Mouse (Mus musculus) embryonic facial prominence, embryonic 14.5 days (tissue): ENCODE measurements around the gene Cers1. TPM values are rescaled to one million over a fixed set of nuclear protein-coding genes. Genes with fewer than 3 reads are reported as not detected.
A peak's percentile ranks its signal among the peaks of the same experiment; 100 is the strongest.

Experiments
- ATAC-seq: fragments of 200-750 bp; cut with Nextera tagmentation; 2 replicates; pipeline ENCODE4 v1.8.0; 2017; ENCODE audit warnings: low read depth, moderate number of reproducible peaks, moderate TSS enrichment
- DNase-seq: peaks from one replicate; pipeline ENCODE4 v3.0.0-alpha.2; 2015; ENCODE audit warnings: low spot score
- H3K27ac ChIP-seq: fragments of 300-500 bp; sonication (generic); replicated peaks from 2 replicates; pipeline ENCODE4 v1.5.1; 2014; ENCODE audit warnings: low read depth, mild to moderate bottlenecking, low read length, moderate library complexity
- H3K27me3 ChIP-seq: fragments of 300-500 bp; sonication (generic); replicated peaks from 2 replicates; pipeline ENCODE4 v1.6.1; 2014; ENCODE audit warnings: low read length; ENCODE audit not compliant: control insufficient read depth, insufficient read depth
- H3K36me3 ChIP-seq: fragments of 300-500 bp; sonication (generic); 2 replicates; pipeline ENCODE4 v1.6.1; 2014; ENCODE audit warnings: low read length, mixed read lengths; ENCODE audit not compliant: control insufficient read depth, insufficient read depth
- H3K4me1 ChIP-seq: fragments of 300-500 bp; sonication (generic); 2 replicates; pipeline ENCODE4 v1.6.1; 2014; ENCODE audit warnings: antibody characterized with exemption, low read length; ENCODE audit not compliant: control insufficient read depth, insufficient read depth
- H3K4me2 ChIP-seq: fragments of 300-500 bp; sonication (generic); 2 replicates; pipeline ENCODE4 v1.6.1; 2014; ENCODE audit warnings: low read depth, mild to moderate bottlenecking, low read length, moderate library complexity, mixed read lengths
- H3K4me3 ChIP-seq: fragments of 300-500 bp; sonication (generic); 2 replicates; pipeline ENCODE4 v1.5.1; 2014; ENCODE audit warnings: low read depth, mild to moderate bottlenecking, low read length
- H3K9ac ChIP-seq: fragments of 300-500 bp; sonication (generic); 2 replicates; pipeline ENCODE4 v1.6.1; 2014; ENCODE audit warnings: low read depth, mild to moderate bottlenecking, low read length, moderate library complexity, mixed read lengths
- H3K9me3 ChIP-seq: fragments of 300-500 bp; sonication (generic); 2 replicates; pipeline ENCODE4 v1.6.1; 2016; ENCODE audit warnings: low read length; ENCODE audit not compliant: control insufficient read depth
- WGBS: fragments of 180-500 bp; shearing (Covaris S2); extraction: QIAGEN DNeasy Blood & Tissue Kit; methylation state at CpG from one replicate; pipeline ENCODE4 v1.1.7; 2014; 5-methylcytosine and 5-hydroxymethylcytosine counted together
- polyA plus RNA-seq: library from polyadenylated mRNA; unstranded; fragments of >200 nt; fragmentation: Nextera tagmentation; extraction: Ambion mirVana; gene quantifications from 2 replicates; pipeline ENCODE4 v1.2.1, GENCODE M21; 2014

Gene Cers1
- polyA plus RNA-seq, 1 experiment from 2014 or later: 10.0 TPM

GRCm38 (mm10) chr8:70351035-70351999, 35.7 kb downstream of the Cers1 start:
- Histone ChIP-seq H3K27ac (peak overlapping the region; percentile 44), H3K9me3 (no peaks in the 10 kb centered on the region), H3K4me1 (peaks cover 26% of the 10 kb centered on the region), H3K27me3 (no peaks in the 10 kb centered on the region), H3K9ac (peak overlapping the region; percentile 98), H3K4me3 (peak overlapping the region; percentile 100), H3K4me2 (peak overlapping the region; percentile 100), H3K36me3 (peaks cover 16% of the 10 kb centered on the region)
- DNase-seq: peak; percentile 75
- ATAC-seq: 0 out of 2 replicates have a peak, but pooled peaks have one; percentile 12
- WGBS: 36% methylated on average over 15 of the region's 15 CpGs

GRCm38 (mm10) chr8:70352000-70352384, 36.4 kb downstream of the Cers1 start:
- Histone ChIP-seq H3K4me3 (peak overlapping the region; percentile 100), H3K4me2 (peak overlapping the region; percentile 100), H3K9ac (peak overlapping the region; percentile 98), H3K27ac (no peak overlapping the region), H3K9me3 (no peaks in the 10 kb centered on the region), H3K4me1 (peaks cover 26% of the 10 kb centered on the region), H3K27me3 (no peaks in the 10 kb centered on the region), H3K36me3 (peaks cover 13% of the 10 kb centered on the region)
- WGBS: 22% methylated on average over 3 of the region's 3 CpGs
- no peak for DNase-seq
- ATAC-seq: no peak

DNA sequence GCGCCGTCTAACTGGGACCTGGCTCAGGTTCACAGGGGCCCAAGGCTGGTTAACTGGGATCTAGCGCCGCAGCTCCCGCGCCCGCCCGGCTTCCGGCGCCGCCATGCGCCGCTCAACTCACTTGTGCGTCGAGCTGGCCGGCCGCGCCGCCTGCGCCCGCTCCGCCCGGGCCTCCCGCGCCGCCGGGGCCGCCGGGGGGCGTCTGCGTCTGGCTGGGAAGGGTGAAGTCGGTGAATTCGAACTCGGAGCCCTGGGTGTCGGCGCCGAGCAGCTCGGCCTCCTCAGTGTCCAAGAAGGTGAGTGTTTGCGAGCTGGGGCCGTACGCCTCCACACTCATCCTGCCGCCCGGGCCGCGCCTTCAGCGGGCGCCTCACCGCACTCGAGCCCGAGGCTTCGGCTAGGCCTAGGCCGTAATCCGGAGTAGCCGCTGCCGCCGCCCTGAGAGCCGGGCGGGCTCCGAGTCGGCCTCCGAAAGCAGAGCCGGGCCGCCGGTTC, 37.1 kb downstream of the Cers1 start:
- Histone ChIP-seq H3K4me2 (peak overlapping the region; percentile 100), H3K36me3 (peaks cover 13% of the 10 kb centered on the region), H3K27ac (peak overlapping the region; percentile 86), H3K4me3 (peak overlapping the region; percentile 100), H3K9me3 (no peaks in the 10 kb centered on the region), H3K27me3 (no peaks in the 10 kb centered on the region), H3K9ac (peak overlapping the region; percentile 98), H3K4me1 (peaks cover 26% of the 10 kb centered on the region)
- ATAC-seq: peak; percentile 41
- under 1% methylated on average over 24 of the region's 64 CpGs for WGBS
- DNase-seq: no peak

DNA sequence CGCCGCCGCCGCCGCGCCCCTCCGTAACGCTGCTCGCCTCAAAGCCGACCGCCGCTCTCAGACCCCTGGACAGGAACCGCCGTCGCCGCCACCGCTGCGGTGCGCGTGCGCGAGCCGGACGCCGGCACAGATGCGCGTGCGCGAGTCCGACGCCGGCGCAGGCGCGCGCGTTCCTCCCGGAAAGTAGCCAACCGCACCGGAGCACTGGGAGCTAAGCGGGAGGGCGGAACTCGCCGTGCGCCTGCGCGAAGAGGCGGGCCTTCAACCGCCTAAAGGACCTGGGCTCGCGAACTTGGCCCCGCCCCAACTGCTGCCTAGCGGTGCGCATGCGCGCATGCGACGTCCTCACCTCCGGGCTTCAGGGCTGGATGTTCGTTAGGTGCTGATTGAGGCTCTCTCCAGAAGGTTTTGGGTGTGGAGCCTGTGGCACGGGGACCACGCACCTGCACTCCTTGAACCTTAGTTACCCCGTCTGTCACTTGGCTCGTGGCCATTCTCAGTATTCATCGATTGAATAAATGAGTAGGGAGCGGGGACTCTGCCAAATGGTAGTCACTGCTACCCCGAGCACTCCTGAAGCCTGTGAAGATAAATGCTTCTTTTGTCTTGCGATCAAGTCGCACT, 37.7 kb downstream of the Cers1 start, which contains the start of gene Upf1:
TSS of gene Upf1 (minus strand) at position 85 of the 624 bp plus-strand sequence.
- WGBS: under 1% methylated on average over 23 of the region's 69 CpGs
- no peaks in the 10 kb centered on the region for H3K27me3 ChIP-seq
- H3K9ac ChIP-seq: peak within 1 kb of the TSS; percentile 98
- peak within 1 kb of the TSS; percentile 100 for H3K4me3 ChIP-seq
- DNase-seq (peak; percentile 99), ATAC-seq (peak; percentile 93)
- peaks cover 12% of the 10 kb centered on the region for H3K36me3 ChIP-seq
- H3K9me3 ChIP-seq: no peaks in the 10 kb centered on the region
- peaks cover 26% of the 10 kb centered on the region for H3K4me1 ChIP-seq
- H3K4me2 ChIP-seq: peak within 1 kb of the TSS; percentile 100
- peak within 1 kb of the TSS; percentile 86 for H3K27ac ChIP-seq

- Histone ChIP-seq H3K4me2 (peak overlapping the region; percentile 100), H3K9me3 (no peaks in the 10 kb centered on the region), H3K4me1 (peaks cover 26% of the 10 kb centered on the region), H3K27ac (peak overlapping the region; percentile 86), H3K4me3 (peak overlapping the region; percentile 100), H3K36me3 (peaks cover 8% of the 10 kb centered on the region), H3K27me3 (no peaks in the 10 kb centered on the region), H3K9ac (peak overlapping the region; percentile 98)
- ATAC-seq (no peak), DNase-seq (no peak)
- WGBS: 63% methylated on average over 4 of the region's 4 CpGs
These were observed 38.4 kb downstream of the Cers1 start for GRCm38 (mm10) chr8:70354004-70354403.

- 82% methylated on average over 1 of the region's 1 CpGs for WGBS
These were observed 40.5 kb downstream of the Cers1 start for GRCm38 (mm10) chr8:70356111-70356510.

DNA sequence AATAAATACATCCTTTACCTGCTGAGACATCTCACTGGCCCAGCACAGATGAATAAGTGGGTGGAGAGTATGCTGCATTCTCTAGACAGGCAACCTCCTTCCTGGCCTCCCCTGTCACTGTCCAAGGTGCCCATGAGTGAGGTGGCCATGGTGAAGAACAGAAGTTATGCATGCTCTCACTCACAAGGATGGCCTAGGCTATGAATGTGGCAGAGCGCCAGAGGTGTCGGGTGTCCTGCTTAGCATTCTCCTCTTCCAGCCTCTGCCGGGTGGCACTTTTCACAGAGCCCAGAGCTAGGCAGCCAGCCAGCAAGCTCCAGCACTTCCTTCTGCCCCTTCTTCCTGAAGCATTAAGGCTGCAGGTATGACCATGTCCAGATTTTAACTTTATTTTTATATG, 43.8 kb downstream of the Cers1 start:
- 22% methylated on average over 3 of the region's 3 CpGs for WGBS
- peak; percentile 70 for ATAC-seq
- Histone ChIP-seq H3K4me1 (0 out of 2 replicates have a peak, but pooled peaks cover 4% of the 10 kb centered on the region), H3K9me3 (no peaks in the 10 kb centered on the region), H3K27ac (no peak overlapping the region), H3K9ac (0 out of 2 replicates have a peak overlapping the region, but pooled peaks have one; percentile 16), H3K4me3 (no peak overlapping the region), H3K36me3 (no peaks in the 10 kb centered on the region), H3K4me2 (no peak overlapping the region), H3K27me3 (no peaks in the 10 kb centered on the region)
- DNase-seq: peak; percentile 83

More at GRCm38 (mm10) chr8:70356111-70356510, 40.5 kb downstream of the Cers1 start:
- DNase-seq (no peak), ATAC-seq (no peak)
- Histone ChIP-seq H3K27me3 (no peaks in the 10 kb centered on the region), H3K9ac (no peak overlapping the region), H3K4me2 (no peak overlapping the region), H3K4me1 (peaks cover 16% of the 10 kb centered on the region), H3K4me3 (no peak overlapping the region), H3K36me3 (no peaks in the 10 kb centered on the region), H3K9me3 (no peaks in the 10 kb centered on the region), H3K27ac (no peak overlapping the region)

DNA sequence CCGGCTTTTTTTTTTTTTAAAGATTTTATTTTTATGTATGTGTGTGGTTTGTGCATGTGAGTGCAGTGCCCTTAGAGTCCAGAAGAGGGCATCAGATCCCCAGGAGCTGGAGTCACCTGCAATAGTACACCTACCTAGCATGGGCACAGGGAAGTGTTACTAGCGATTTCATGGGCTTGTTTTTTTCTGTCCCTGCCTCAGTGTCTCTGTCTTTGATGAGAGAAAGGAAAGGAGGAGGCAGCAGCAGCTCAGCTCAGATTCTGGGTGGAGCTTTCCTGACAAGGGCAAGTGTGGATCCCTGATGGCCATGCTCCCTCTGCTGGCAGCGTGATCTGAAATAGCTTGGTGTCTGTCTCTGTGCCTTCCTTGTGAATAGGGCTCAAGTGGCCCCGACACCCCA, 45.2 kb downstream of the Cers1 start:
- H3K36me3 ChIP-seq: no peaks in the 10 kb centered on the region
- no peak overlapping the region for H3K27ac ChIP-seq
- H3K4me3 ChIP-seq: no peak overlapping the region
- 0 out of 2 replicates have a peak, but pooled peaks cover 4% of the 10 kb centered on the region for H3K4me1 ChIP-seq
- no peak overlapping the region for H3K9ac ChIP-seq
- H3K9me3 ChIP-seq: no peaks in the 10 kb centered on the region
- H3K4me2 ChIP-seq: no peak overlapping the region
- 60% methylated on average over 4 of the region's 4 CpGs for WGBS
- no peaks in the 10 kb centered on the region for H3K27me3 ChIP-seq
- ATAC-seq (no peak), DNase-seq (no peak)
